Comparison of ENCODE assay signal across 8 mouse cellular contexts in the genomic region with DNA sequence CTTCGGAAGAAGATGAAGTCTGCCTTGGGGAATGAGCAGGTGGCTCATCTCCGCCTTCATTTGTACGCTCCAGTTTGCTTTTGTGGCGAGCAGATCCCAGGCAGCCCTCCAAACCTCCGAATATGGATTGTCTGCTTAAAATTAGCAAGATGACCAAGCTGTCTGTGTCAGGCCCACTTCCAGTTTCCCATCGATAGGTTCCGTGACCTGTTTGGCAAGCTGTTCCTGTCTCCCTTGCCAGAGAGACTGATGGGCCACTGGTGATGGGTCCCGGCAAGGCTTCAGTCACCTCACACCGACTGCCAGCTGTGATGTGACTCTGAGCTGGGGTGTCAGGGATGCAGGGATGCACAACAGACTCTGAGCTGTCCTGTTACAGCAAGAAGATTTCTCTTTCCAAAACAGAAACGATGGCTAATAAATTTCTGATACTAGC.
A peak's percentile ranks its signal among the peaks of the same experiment; 100 is the strongest.
DNase-seq lines count a peak whose midpoint lies in the region; ATAC-seq lines count a peak whose summit lies in the region.
"Had no signal": no experiment of that assay in that cellular context is flagged by ENCODE, and none has a peak within 500 bp of the region (broad histone marks: within the 10 kb centered on the region; RNA-seq: fewer than 3 reads in every experiment).

No protein-coding gene starts in this region.

- peak; percentile 18 for DNase-seq in urinary bladder, postnatal 10 days (ENCODE audit: low spot score)
- no peak for DNase-seq in urinary bladder, adult 2 months (ENCODE audit: low spot score)
- DNase-seq in gastrocnemius, postnatal 14 days, result peak; percentile 55
- peak; percentile 60 for DNase-seq in layer of hippocampus, adult 9-11 months
- DNase-seq in B cell, adult 2 months, result no peak
- DNase-seq in c-Kit-positive CD71-positive TER-119-positive erythroid progenitor cells, embryonic 14.5 days (ENCODE audit: low spot score), result no peak

- H3K27me3 ChIP-seq in neural tube, embryonic 12.5 days (replicated peaks), result no peaks in the 10 kb centered on the region

- peak overlapping the region; percentile 20; the same call in 1 of the 2 replicates for H3K27ac ChIP-seq in neural tube, embryonic 12.5 days

- intact Hi-C loops in gastrocnemius, postnatal 14 days (cut with DNase I; ENCODE audit: low total_unique reads), result no loop called here

- 46% methylated on average over 10 of the region's 10 CpGs for WGBS in neural tube, embryonic 12.5 days

- H3K9me3 ChIP-seq in neural tube, embryonic 12.5 days, result no peaks in the 10 kb centered on the region

- H3K9ac ChIP-seq in neural tube, embryonic 12.5 days, result no peak overlapping the region

- no peaks in the 10 kb centered on the region for H3K36me3 ChIP-seq in neural tube, embryonic 12.5 days

- H3K4me3 ChIP-seq in neural tube, embryonic 12.5 days, result no peak overlapping the region
- H3K4me3 ChIP-seq: megakaryocyte, embryonic 14.5 days had no signal

- peaks cover 10% of the 10 kb centered on the region for H3K4me1 ChIP-seq in neural tube, embryonic 12.5 days
- H3K4me1 ChIP-seq: megakaryocyte, embryonic 14.5 days had no signal

- no peak overlapping the region for H3K4me2 ChIP-seq in neural tube, embryonic 12.5 days (replicated peaks)

- ATAC-seq in neural tube, embryonic 12.5 days (ENCODE audit: low FRiP score, low read depth), result peak; percentile 73

Comparison
In these comparisons a context has a peak if more than half of its experiments do, and no peak if none do; other contexts are left out.
1. DNase-seq: peak in urinary bladder, postnatal 10 days (single experiment), gastrocnemius, postnatal 14 days (single experiment) and layer of hippocampus, adult 9-11 months (single experiment); none in urinary bladder, adult 2 months (single experiment), B cell, adult 2 months (0 of 2) and c-Kit-positive CD71-positive TER-119-positive erythroid progenitor cells, embryonic 14.5 days (single experiment).